In genomic region chr6:127034760-127035159, GRCm38 (mm10) we compare ENCODE assay signal across 8 mouse cellular contexts. TPM values are rescaled to one million over a fixed set of nuclear protein-coding genes. Genes with fewer than 3 reads are reported as not detected.
DNase-seq lines count a peak whose midpoint lies in the region; ATAC-seq lines count a peak whose summit lies in the region.

No protein-coding gene starts in this region.

- H3K9ac ChIP-seq in heart, embryonic 13.5 days: peak overlapping the region; percentile 57; the same call in 1 of the 2 replicates
- H3K9ac ChIP-seq in midbrain, embryonic 14.5 days (replicated peaks; ENCODE audit: low read length): no peak overlapping the region

- no peaks in the 10 kb centered on the region for H3K4me1 ChIP-seq in heart, embryonic 13.5 days
- H3K4me1 ChIP-seq in midbrain, embryonic 14.5 days (ENCODE audit: control insufficient read depth, insufficient read depth, low read length): no peaks in the 10 kb centered on the region

- 29% methylated on average over 10 of the region's 10 CpGs for WGBS in heart, embryonic 13.5 days
- WGBS in midbrain, embryonic 14.5 days: 41% methylated on average over 10 of the region's 10 CpGs

- no peaks in the 10 kb centered on the region for H3K36me3 ChIP-seq in heart, embryonic 13.5 days
- no peaks in the 10 kb centered on the region for H3K36me3 ChIP-seq in midbrain, embryonic 14.5 days (ENCODE audit: control insufficient read depth, insufficient read depth, low read length)

- no peak for ATAC-seq in heart, embryonic 13.5 days (ENCODE audit: extremely low read depth, insufficient number of reproducible peaks, low FRiP score, low TSS enrichment)
- ATAC-seq in midbrain, embryonic 14.5 days (ENCODE audit: low FRiP score, low TSS enrichment): no peak

- peak overlapping the region; percentile 44 for H3K4me3 ChIP-seq in heart, embryonic 13.5 days
- no peak overlapping the region for H3K4me3 ChIP-seq in midbrain, embryonic 14.5 days (replicated peaks; ENCODE audit: low read depth, low read length)

- H3K9me3 ChIP-seq in heart, embryonic 13.5 days: no peaks in the 10 kb centered on the region
- no peaks in the 10 kb centered on the region for H3K9me3 ChIP-seq in midbrain, embryonic 14.5 days (ENCODE audit: control insufficient read depth, low read length)

- no peaks in the 10 kb centered on the region for H3K27me3 ChIP-seq in heart, embryonic 13.5 days (replicated peaks)
- no peaks in the 10 kb centered on the region for H3K27me3 ChIP-seq in midbrain, embryonic 14.5 days (ENCODE audit: control insufficient read depth, insufficient read depth, low read length)

- intact Hi-C loops in heart, postnatal 36 days (cut with DNase I): loop anchor here (2.0 kb wide), 1 partner anchor 80 kb away; no protein-coding TSS in a partner anchor
- intact Hi-C loops in left cerebral cortex, postnatal 36 days (cut with DNase I): no loop called here

- no peak for DNase-seq in heart, postnatal 36 days
- peak; percentile 18 for DNase-seq in MN1 (ENCODE audit: low spot score)
- peak; percentile 21 for DNase-seq in fibroblast of lung, adult 2 months (ENCODE audit: low read depth)
- DNase-seq in kidney, postnatal 10 days: peak; percentile 35
- DNase-seq in midbrain, embryonic 14.5 days: peak; percentile 67
- no peak for DNase-seq in left cerebral cortex, postnatal 36 days (ENCODE audit: low spot score in 2 of 2)
- no peak for DNase-seq in natural killer cell, adult 2 months (ENCODE audit: low spot score in 2 of 2)

- H3K27ac ChIP-seq in heart, embryonic 13.5 days (replicated peaks): no peak overlapping the region
- no peak overlapping the region for H3K27ac ChIP-seq in midbrain, embryonic 14.5 days (replicated peaks; ENCODE audit: low read depth, low read length)

- peak overlapping the region; percentile 64 for H3K4me2 ChIP-seq in heart, embryonic 13.5 days
- peak overlapping the region; percentile 28; the same call in 1 of the 2 replicates for H3K4me2 ChIP-seq in midbrain, embryonic 14.5 days (ENCODE audit: low read length)

RNA-seq across cellular contexts. Expression of gene Fgf6, which starts 19.4 kb away (rescaled TPM):
- 0.17 TPM in 1 of 2 replicates, not detected in the other for polyA plus RNA-seq in heart, embryonic 13.5 days (2015; fragmentation: Nextera tagmentation; extraction: Ambion mirVana)
- under 1 TPM; 0.22 to 0.81 TPM for total RNA-seq in heart, postnatal 36 days (2021)
- not detected in 2 replicates for polyA plus RNA-seq in midbrain, embryonic 14.5 days (2014; fragmentation: Nextera tagmentation; extraction: Ambion mirVana)
- total RNA-seq in left cerebral cortex, postnatal 36 days (2021): not detected

RNA-seq across cellular contexts. Expression of gene Fgf23, which starts 37.9 kb away (rescaled TPM):
- 0.23 and 0.31 TPM in 2 replicates for polyA plus RNA-seq in heart, embryonic 13.5 days (2015; fragmentation: Nextera tagmentation; extraction: Ambion mirVana)
- total RNA-seq in heart, postnatal 36 days (2021): under 1 TPM in 1 of 2 experiments, not detected in 1; 0.14 TPM
- polyA plus RNA-seq in midbrain, embryonic 14.5 days (2014; fragmentation: Nextera tagmentation; extraction: Ambion mirVana): 0.18 TPM in 1 of 2 replicates, not detected in the other
- total RNA-seq in left cerebral cortex, postnatal 36 days (2021): 1 to 10 TPM in 1 of 2 experiments, under 1 TPM in 1; 0.39 to 1.1 TPM

Comparison
In these comparisons a context has a peak if more than half of its experiments do, and no peak if none do; other contexts are left out.
1. DNase-seq: peak in MN1 (single experiment), fibroblast of lung, adult 2 months (single experiment), kidney, postnatal 10 days (single experiment) and midbrain, embryonic 14.5 days (single experiment); none in heart, postnatal 36 days (0 of 2), left cerebral cortex, postnatal 36 days (0 of 2) and natural killer cell, adult 2 months (0 of 2).